Mouse (Mus musculus) limb, embryonic 12.5 days (tissue): ENCODE results near the gene Pak7. TPM values are rescaled to one million over a fixed set of nuclear protein-coding genes. Genes with fewer than 3 reads are reported as not detected.

Experiments
- ATAC-seq: fragments of 200-750 bp; cut with Nextera tagmentation; 2 replicates; pipeline ENCODE4 v1.8.0; 2017; ENCODE audit warnings: low read depth, moderate TSS enrichment; ENCODE audit not compliant: insufficient number of reproducible peaks, insufficient read depth, low FRiP score, low TSS enrichment
- H3K27ac ChIP-seq: fragments of 300-500 bp; sonication (generic); 2 replicates; pipeline ENCODE4 v1.5.1; 2016; ENCODE audit warnings: mild to moderate bottlenecking, moderate library complexity
- H3K27me3 ChIP-seq: fragments of 300-500 bp; sonication (generic); 2 replicates; pipeline ENCODE4 v1.6.1; 2016; ENCODE audit warnings: mild to moderate bottlenecking, moderate library complexity
- H3K36me3 ChIP-seq: fragments of 300-500 bp; sonication (generic); 2 replicates; pipeline ENCODE4 v1.6.1; 2016; ENCODE audit warnings: mild to moderate bottlenecking, moderate library complexity
- H3K4me1 ChIP-seq: fragments of 300-500 bp; sonication (generic); replicated peaks from 2 replicates; pipeline ENCODE4 v1.6.1; 2016
- H3K4me2 ChIP-seq: fragments of 300-500 bp; sonication (generic); 2 replicates; pipeline ENCODE4 v1.6.1; 2016; ENCODE audit warnings: mild to moderate bottlenecking, moderate library complexity
- H3K4me3 ChIP-seq: fragments of 300-500 bp; sonication (generic); replicated peaks from 2 replicates; pipeline ENCODE4 v1.5.1; 2016; ENCODE audit warnings: mild to moderate bottlenecking
- H3K9ac ChIP-seq: fragments of 300-500 bp; sonication (generic); replicated peaks from 2 replicates; pipeline ENCODE4 v1.6.1; 2016; ENCODE audit warnings: mild to moderate bottlenecking, moderate library complexity
- H3K9me3 ChIP-seq: fragments of 300-500 bp; sonication (generic); 2 replicates; pipeline ENCODE4 v1.6.1; 2016; ENCODE audit warnings: mild to moderate bottlenecking, moderate library complexity
- WGBS: fragments of 180-500 bp; shearing (Covaris S2); methylation state at CpG from one replicate; pipeline ENCODE4 v1.1.7; 2016; 5-methylcytosine and 5-hydroxymethylcytosine counted together
- polyA plus RNA-seq: library from polyadenylated mRNA; unstranded; fragments of >200 nt; fragmentation: Nextera tagmentation; extraction: Ambion mirVana; gene quantifications from 2 replicates; pipeline ENCODE4 v1.2.1, GENCODE M21; 2016

Pak7 gene
- polyA plus RNA-seq, 1 experiment from 2014 or later: 2.3 TPM

- no peak overlapping the region for H3K9ac ChIP-seq
- no peak overlapping the region for H3K4me3 ChIP-seq
- no peaks in the 10 kb centered on the region for H3K27me3 ChIP-seq
- no peak overlapping the region for H3K27ac ChIP-seq
- H3K9me3 ChIP-seq: no peaks in the 10 kb centered on the region
- peaks cover 19% of the 10 kb centered on the region for H3K4me1 ChIP-seq
- H3K4me2 ChIP-seq: no peak overlapping the region
- no peaks in the 10 kb centered on the region for H3K36me3 ChIP-seq
- no peak for ATAC-seq
These were observed 280.2 kb downstream of the Pak7 start for GRCm38 (mm10) chr2:136107597-136107996.

- Histone ChIP-seq H3K9ac (no peak overlapping the region), H3K27me3 (no peaks in the 10 kb centered on the region), H3K4me3 (no peak overlapping the region), H3K36me3 (no peaks in the 10 kb centered on the region), H3K4me1 (no peaks in the 10 kb centered on the region), H3K9me3 (no peaks in the 10 kb centered on the region), H3K27ac (no peak overlapping the region), H3K4me2 (no peak overlapping the region)
- 87% methylated on average over 3 of the region's 3 CpGs for WGBS
- ATAC-seq: no peak
These were observed 290.6 kb downstream of the Pak7 start for GRCm38 (mm10) chr2:136097143-136097542.

- Histone ChIP-seq H3K36me3 (no peaks in the 10 kb centered on the region), H3K9me3 (no peaks in the 10 kb centered on the region), H3K27me3 (no peaks in the 10 kb centered on the region), H3K9ac (no peak overlapping the region), H3K4me1 (no peaks in the 10 kb centered on the region), H3K4me3 (no peak overlapping the region), H3K4me2 (no peak overlapping the region), H3K27ac (no peak overlapping the region)
- no peak for ATAC-seq
- WGBS: 65% methylated on average over 2 of the region's 2 CpGs
These were observed 291.8 kb downstream of the Pak7 start for GRCm38 (mm10) chr2:136095978-136096377.

GRCm38 (mm10) chr2:136064356-136064755 is 323.4 kb downstream of the Pak7 start:
- ATAC-seq: no peak
- H3K27me3 ChIP-seq: peaks cover 17% of the 10 kb centered on the region
- WGBS: 72% methylated on average over 1 of the region's 1 CpGs

GRCm38 (mm10) chr2:136059029-136059669 is 328.6 kb downstream of the Pak7 start:
- no peak for ATAC-seq
- 2% methylated on average over 37 of the region's 37 CpGs for WGBS
- peaks cover 20% of the 10 kb centered on the region for H3K4me1 ChIP-seq
- H3K27me3 ChIP-seq: peaks cover 38% of the 10 kb centered on the region
- H3K4me2 ChIP-seq: peak overlapping the region; percentile 79
- H3K9me3 ChIP-seq: no peaks in the 10 kb centered on the region
- no peak overlapping the region for H3K27ac ChIP-seq
- H3K4me3 ChIP-seq: peak overlapping the region; percentile 42
- no peaks in the 10 kb centered on the region for H3K36me3 ChIP-seq
- peak overlapping the region; percentile 45 for H3K9ac ChIP-seq

More at GRCm38 (mm10) chr2:136064356-136064755, 323.4 kb downstream of the Pak7 start:
- H3K4me1 ChIP-seq: peaks cover 3% of the 10 kb centered on the region
- no peak overlapping the region for H3K9ac ChIP-seq
- no peaks in the 10 kb centered on the region for H3K36me3 ChIP-seq
- no peak overlapping the region for H3K4me3 ChIP-seq
- H3K4me2 ChIP-seq: no peak overlapping the region
- H3K9me3 ChIP-seq: no peaks in the 10 kb centered on the region
- H3K27ac ChIP-seq: no peak overlapping the region

- Histone ChIP-seq H3K9me3 (no peaks in the 10 kb centered on the region), H3K4me2 (peak overlapping the region; percentile 79), H3K9ac (no peak overlapping the region), H3K4me1 (peaks cover 20% of the 10 kb centered on the region), H3K27ac (no peak overlapping the region), H3K27me3 (peaks cover 38% of the 10 kb centered on the region), H3K36me3 (no peaks in the 10 kb centered on the region), H3K4me3 (peak overlapping the region; percentile 42)
- ATAC-seq: no peak
- WGBS: 5% methylated on average over 7 of the region's 7 CpGs
These were observed 329.4 kb downstream of the Pak7 start for GRCm38 (mm10) chr2:136058398-136058797.

- Histone ChIP-seq H3K4me2 (peak overlapping the region; percentile 79), H3K36me3 (no peaks in the 10 kb centered on the region), H3K4me1 (peaks cover 20% of the 10 kb centered on the region), H3K9me3 (no peaks in the 10 kb centered on the region), H3K4me3 (peak overlapping the region; percentile 20), H3K9ac (no peak overlapping the region), H3K27ac (no peak overlapping the region), H3K27me3 (peaks cover 38% of the 10 kb centered on the region)
- no peak for ATAC-seq
- WGBS: 6% methylated on average over 19 of the region's 19 CpGs
These were observed 329.9 kb downstream of the Pak7 start for GRCm38 (mm10) chr2:136057861-136058331.

- Histone ChIP-seq H3K9ac (peak within 1 kb of the TSS; percentile 44; the same call in 1 of the 2 replicates), H3K36me3 (no peaks in the 10 kb centered on the region), H3K4me1 (peaks cover 12% of the 10 kb centered on the region), H3K9me3 (no peaks in the 10 kb centered on the region), H3K27me3 (peaks cover 25% of the 10 kb centered on the region), H3K27ac (no peak within 1 kb of the TSS), H3K4me3 (peak within 1 kb of the TSS; percentile 36), H3K4me2 (peak within 1 kb of the TSS; percentile 65)
- WGBS: 1% methylated on average over 8 of the region's 8 CpGs
- peak; percentile 71; the same call in 1 of the 2 replicates for ATAC-seq
These were observed 336.0 kb downstream of the Pak7 start, which contains the start of gene Lamp5 for GRCm38 (mm10) chr2:136051688-136052289. Lamp5 (plus strand) TSS chr2:136052239.

- Histone ChIP-seq H3K27ac (no peak overlapping the region), H3K9me3 (no peaks in the 10 kb centered on the region), H3K4me3 (peak overlapping the region; percentile 36), H3K36me3 (no peaks in the 10 kb centered on the region), H3K4me2 (peak overlapping the region; percentile 65), H3K4me1 (peaks cover 12% of the 10 kb centered on the region), H3K9ac (peak overlapping the region; percentile 44; the same call in 1 of the 2 replicates), H3K27me3 (peaks cover 25% of the 10 kb centered on the region)
- no peak; the same call in 1 of the 2 replicates for ATAC-seq
- WGBS: 15% methylated on average over 27 of the region's 27 CpGs
These were observed 336.8 kb downstream of the Pak7 start for GRCm38 (mm10) chr2:136050793-136051615.

GRCm38 (mm10) chr2:136048464-136048863 is 339.3 kb downstream of the Pak7 start:
- H3K4me1 ChIP-seq: peaks cover 12% of the 10 kb centered on the region
- ATAC-seq: no peak
- WGBS: 89% methylated on average over 4 of the region's 4 CpGs

More at GRCm38 (mm10) chr2:136048464-136048863, 339.3 kb downstream of the Pak7 start:
- H3K4me2 ChIP-seq: no peak overlapping the region
- H3K27me3 ChIP-seq: peaks cover 25% of the 10 kb centered on the region
- no peak overlapping the region for H3K9ac ChIP-seq
- H3K27ac ChIP-seq: no peak overlapping the region
- H3K9me3 ChIP-seq: no peaks in the 10 kb centered on the region
- no peaks in the 10 kb centered on the region for H3K36me3 ChIP-seq
- H3K4me3 ChIP-seq: no peak overlapping the region
